Mouse (Mus musculus) T-helper 1 cell (primary cell): Measurements from ENCODE around the gene Eppin.
"Not testable (repeated sequence)": the region's sequence is repeated elsewhere in the genome, so short reads cannot be mapped to it uniquely, and the experiment has no call there.

Experiments
- in situ Hi-C: fragments of 300-600 bp; cut with MboI, MseI; formaldehyde crosslinking; loops from one replicate; pipeline ENCODE4 v1.15.1; 2025; ENCODE audit warnings: high pct_unique_total_duplicates

The Eppin gene

DNA sequence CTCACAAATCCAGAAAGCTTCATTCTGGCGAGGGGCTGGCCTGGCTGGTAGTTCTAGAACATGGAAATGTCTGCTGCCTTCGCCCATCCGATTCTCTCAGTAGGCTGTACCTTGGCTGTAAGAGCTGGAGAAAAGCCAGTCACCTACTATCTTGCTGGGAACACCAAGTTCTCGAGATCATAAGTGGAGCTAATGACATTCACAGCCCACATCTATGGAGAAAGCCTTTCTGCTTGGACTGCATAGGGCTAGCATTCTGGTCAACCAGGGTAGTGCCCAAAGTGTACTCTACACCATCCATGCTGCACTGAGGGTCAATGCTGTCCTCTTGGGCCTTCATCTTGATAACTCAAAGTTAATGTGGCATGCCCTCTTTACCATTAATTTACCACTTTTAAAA lies at the start of gene Eppin:
Gene Eppin, minus strand, starts transcription at position 101 of the 400 bp plus-strand sequence.
- in situ Hi-C loops: no loop called here

DNA sequence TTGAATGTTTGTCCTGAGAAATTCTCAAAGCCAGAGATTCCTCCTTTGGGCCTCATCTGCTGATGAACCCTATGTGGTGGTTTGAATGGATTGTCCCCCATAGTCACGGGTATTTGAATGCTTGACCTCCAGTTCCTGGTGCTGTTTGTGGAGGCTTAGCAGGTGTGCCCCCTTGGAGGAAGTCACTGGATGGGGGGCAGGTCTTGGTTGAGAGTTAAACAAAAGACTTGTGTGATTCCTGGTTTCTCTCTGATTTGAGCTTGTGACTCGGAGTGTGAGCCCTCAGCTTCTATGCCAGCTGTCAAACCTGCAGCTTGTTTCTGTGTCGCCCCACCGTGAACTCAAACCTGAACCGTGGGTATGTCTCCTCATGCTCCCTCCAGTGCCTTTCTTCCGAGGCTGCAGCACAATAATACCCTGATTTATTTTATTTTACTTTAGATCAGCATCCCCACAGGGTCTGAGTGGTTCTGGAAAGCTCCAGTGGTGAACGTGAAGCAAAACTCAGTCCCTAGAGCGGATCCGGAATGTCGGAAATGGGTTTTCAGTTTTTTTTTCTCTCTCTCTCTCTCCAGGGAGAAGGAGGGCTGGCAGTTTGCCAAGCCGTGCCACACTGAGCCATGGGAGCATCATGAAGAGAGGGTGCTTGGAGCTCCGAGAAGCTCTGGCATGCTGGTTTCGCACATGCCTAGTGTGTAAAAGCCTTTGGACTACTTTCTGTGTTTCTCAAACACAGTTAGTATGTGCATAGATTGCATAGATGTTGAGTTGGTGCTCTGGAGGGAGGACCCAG lies 48.7 kb upstream of the Eppin start:
- in situ Hi-C loops: no loop called here

DNA sequence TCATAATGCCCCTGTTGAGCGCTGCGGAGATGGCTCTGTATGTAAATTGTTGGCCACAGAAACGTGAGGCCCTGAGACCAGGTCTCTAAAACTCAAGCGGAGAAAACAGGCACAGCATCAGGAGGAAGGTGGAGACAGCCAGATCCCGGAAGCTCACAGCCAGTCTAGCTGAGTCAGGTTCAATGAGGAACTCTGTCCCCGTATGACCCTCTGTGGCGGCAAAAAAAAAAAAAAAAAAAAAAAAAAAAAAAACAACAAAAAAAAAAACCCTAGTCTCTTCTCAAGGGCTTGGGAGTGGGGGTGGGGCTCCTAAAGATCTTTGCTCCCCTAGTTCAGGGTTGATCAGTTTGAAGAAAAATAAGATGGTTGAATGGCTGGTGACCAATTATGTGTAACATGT lies 47.7 kb upstream of the Eppin start:
- in situ Hi-C loops: no loop called here

DNA sequence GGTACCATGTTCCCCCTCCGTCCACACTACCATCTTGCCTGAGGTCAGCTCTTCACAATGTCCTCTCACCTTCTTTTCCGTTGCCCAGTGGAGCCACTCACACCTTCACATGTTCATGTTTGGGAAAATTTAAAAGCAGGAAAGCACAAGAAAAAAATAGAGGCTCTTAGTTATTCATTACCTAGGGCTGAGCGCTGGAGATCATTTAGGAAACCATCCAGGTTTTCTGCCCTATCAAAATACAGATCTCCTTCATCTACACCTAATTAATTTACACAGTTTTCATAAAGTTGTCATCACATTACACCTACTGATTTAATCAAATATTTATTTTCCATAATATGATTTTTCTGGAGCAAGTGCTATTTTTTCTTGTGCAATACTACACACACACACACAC lies 45.3 kb upstream of the Eppin start, which contains the start of gene Wfdc16:
Gene Wfdc16, minus strand, starts transcription at position 101 of the 400 bp plus-strand sequence.
- in situ Hi-C loops: no loop called here

DNA sequence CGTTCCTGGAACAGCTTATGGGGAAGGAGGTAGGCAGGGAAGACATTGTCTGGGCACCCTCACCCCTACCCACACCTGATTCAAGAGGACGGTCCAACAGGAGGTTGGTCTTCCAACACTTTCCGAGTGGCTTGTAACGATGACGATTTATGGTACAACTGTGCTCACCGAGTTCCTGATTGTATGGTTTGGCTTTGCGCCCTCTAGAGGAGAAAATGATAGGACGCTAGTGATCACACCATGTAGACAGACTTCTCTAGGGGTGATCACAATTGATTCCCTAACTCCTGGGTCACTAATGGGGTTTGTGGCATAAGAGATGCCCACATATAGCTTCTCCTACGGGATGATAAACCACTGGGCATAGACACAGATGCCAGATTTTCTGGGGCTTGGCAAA lies 41.9 kb upstream of the Eppin start:
- in situ Hi-C loops: no loop called here

DNA sequence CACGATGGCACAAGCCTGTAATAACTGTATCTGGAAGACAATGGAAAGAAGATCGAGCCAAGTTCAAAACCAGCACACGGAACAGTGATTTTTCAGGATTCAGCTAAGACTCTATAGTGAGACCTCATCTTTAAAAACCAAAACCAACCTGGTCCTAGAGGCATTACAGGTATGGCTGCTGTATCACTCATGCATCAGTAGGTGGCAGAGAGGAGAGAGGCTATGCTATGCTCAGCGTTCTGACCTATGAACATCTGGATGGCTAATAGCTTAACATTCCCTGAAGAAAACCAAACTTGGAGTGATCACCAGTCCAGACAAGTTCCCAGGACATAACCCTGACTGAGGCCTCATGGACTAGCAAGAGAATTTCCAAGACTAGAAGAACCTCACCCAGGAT lies 28.4 kb upstream of the Eppin start:
- in situ Hi-C loops: no loop called here

DNA sequence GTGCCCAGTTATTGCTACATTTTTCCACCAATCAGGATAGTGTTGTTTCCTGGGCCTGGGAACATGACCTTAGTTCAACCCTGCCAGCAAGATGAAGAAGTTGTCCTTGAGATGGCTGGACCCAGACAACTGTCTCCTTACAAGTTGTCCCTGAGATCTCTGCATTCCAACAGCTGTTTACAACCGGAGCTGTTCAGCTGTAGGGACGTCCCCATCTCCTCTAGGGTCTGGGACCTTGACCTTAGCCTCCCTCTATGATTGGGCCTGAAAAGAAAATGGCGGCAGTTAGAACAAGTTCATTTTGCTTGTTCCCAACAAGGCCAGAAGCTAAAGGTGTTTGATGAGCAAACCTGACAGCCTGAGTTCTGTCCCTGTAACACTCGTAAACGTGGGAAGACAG lies 25.7 kb upstream of the Eppin start:
- in situ Hi-C loops: loop anchor here (5.0 kb wide), 1 partner anchor 37 kb away; no protein-coding TSS in a partner anchor

DNA sequence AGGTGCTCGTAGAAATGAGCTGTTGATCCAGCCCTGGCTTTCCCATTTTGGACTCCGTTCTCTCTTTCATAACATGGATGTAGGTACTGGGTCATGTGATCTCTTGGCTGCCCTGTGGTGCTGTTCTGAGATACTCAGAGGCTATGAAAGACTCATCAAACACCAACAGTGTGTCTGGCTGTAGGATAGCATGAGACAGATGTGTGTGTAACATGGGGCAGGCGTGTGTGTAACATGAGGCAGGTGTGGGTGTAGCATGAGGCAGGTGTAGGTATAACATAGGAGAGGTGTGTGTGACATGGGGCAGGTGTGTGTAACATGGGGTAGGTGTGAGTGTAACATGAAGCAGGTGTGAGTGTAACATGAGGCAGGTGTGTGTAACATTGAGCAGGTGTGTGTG lies 22.0 kb upstream of the Eppin start:
- in situ Hi-C loops: loop anchor here (5.0 kb wide), 1 partner anchor 33 kb away; no protein-coding TSS in a partner anchor

DNA sequence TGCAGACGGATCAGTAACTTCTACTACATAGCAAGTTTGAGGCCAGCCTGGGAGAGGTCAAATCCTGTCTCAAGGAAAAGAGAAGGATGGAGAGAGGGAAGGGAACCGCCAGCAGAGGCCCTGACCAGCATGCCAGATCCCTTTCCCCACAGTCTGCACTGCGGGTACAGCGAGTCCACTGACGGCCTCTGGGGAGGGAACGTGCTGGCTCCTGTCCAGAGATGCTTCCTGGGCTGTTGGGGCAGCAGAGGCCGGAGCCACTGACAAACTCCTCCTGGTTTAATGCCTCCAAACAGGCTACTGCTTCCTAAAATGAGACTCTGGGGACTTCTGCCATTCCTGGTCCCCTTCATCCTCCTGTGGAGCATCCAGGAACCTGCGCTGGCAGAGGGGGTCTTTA lies 20.1 kb upstream of the Eppin start, which contains the start of the genes Wfdc6b and Wfdc8:
Gene Wfdc6b, plus strand, starts transcription at position 52 of the 400 bp plus-strand sequence.
Gene Wfdc8, minus strand, starts transcription at position 156 of the 400 bp plus-strand sequence.
- in situ Hi-C loops: not testable (repeated sequence)

DNA sequence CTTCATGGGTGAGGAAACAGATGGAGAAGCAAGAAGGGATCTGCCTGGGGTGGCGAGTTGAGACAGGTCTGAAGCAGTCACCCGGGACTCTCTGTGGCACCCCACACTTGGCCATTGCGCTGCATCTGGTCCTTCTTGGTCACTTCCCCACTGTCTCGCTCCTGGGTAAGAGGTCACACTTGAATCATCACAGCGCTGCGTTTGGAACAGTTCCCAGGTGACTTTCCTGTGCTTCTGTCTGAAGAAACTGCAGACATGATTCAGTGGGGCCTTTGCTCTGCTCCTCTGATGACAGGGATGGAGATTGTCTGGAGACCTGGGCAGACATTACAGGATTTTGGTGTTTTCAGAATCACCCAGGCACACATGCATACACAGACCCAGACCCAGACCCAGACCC lies 15.4 kb upstream of the Eppin start:
- in situ Hi-C loops: no loop called here

DNA sequence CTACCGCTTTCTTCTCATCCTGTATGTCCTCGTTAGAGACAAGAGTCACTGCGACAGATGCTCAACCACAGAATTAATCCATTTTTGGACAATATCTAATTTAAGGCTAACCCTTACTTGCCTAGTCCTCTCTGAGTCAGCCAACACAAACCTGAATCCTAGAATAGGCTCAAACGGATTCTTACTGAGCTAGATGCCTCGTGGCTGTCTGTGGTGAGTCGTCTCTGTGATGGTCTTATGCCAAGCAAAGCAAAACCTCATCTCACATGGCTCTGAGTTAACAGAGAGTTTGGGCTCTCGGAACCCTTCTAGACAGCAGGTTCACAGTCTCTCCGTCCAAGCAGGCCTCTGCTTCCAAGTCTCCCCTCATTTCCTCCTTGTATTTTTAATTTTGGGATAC lies 11.0 kb upstream of the Eppin start:
- in situ Hi-C loops: no loop called here

DNA sequence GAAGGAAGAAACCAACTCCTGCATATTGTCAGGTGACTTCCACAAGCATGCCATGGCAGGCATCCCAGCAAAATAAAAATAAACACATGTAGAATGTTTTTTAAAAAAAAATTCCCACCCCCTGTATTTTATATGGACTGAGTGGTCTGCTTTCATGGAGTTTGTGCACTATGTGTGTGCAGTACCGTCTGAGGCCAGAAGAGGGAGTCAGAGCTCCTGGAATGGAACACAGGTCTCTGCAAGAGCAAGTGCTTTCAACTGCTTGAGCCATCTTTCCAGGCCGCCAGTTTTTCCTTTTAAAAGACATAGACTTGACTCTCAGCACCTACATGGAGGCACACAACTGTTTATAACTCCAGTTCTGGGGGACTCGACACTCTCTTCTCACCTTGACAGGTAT lies 10.1 kb upstream of the Eppin start:
- in situ Hi-C loops: no loop called here

DNA sequence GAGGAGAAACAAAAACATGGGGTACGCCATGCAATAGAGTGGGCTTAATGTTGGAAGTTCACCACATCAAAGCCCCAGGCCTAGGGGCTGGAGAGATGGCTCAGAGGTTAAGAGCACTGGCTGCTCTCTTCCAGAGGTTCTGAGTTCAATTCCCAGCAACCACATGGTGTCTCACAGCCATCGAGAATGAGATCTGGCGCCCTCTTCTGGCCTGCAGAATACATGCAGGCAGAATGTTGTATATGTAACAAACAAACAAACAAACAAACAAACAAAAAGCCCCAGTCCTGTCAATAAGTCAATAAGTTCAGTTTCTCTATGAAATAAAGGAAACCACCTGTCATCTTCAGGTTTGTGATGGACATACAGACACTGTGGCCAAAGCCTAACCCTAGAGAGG lies 6.8 kb upstream of the Eppin start:
- in situ Hi-C loops: no loop called here

DNA sequence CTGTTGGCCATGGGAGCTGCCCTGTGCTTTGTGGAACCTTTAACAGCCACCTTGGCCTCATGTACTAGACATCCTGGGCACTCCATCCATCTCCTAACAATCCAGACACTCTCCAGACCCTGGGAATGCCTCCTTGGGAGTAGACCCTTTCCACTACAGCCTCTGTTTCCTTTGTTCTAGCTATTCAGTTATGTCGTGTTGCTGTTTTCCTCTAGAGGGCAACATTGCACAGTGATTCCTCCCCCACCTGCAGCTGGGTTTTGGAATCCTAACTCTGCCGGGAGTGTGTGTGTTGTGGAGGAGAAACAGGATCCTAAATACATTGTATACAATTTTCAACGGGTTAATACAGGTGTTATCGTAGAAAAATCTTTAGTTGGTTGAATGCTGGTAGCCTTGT lies 1.4 kb downstream of the Eppin start:
- in situ Hi-C loops: no loop called here

DNA sequence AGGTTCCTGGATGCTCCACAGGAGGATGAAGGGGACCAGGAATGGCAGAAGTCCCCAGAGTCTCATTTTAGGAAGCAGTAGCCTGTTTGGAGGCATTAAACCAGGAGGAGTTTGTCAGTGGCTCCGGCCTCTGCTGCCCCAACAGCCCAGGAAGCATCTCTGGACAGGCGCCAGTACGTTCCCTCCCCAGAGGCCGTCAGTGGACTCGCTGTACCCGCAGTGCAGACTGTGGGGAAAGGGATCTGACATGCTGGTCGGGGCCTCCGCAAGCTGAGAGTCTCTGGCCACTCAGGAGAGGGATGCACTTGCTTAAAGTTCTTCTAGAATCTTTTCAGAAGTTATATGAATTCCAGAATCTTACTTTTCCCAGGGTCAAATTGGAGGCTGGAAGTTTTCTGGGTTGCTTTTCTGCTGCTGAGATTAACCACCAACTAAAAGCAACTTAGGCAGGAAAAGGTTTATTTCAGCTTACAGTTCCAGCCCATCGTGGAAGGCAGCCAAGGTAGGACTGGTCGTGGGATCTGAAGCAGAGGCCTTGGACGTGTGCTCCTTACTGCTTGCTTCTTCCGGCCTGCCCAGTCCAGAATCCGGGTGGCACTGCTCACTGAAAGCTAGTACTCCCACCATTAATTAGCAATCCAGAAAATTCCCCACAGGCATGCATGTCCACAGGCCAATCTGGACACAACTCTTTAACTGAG lies 8.2 kb downstream of the Eppin start, which contains the start of gene Wfdc6a:
Gene Wfdc6a, minus strand, starts transcription at position 423 of the 701 bp plus-strand sequence.
- in situ Hi-C loops: not testable (repeated sequence)

DNA sequence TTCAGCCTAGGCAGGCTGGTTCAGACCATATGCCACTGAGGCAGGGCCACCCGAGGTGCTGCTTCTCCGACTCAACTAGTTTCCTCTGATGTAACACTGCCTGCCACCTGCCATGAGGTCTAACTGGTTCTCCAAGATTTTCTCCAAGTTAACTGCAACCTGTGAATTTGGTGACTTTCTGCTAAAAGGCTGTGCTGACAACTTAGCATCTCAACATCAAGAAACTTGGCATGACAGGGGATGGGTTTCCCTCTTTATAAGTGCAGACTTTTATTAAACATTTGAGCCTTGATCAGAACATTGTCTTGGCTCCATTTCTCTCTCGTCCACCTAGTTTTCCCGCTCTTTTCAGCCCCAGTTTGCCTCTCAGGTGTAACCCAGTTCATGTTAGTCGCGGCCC lies 20.0 kb downstream of the Eppin start, which contains the start of gene Spint3:
Gene Spint3, minus strand, starts transcription at position 101 of the 400 bp plus-strand sequence.
- in situ Hi-C loops: not testable (repeated sequence)

DNA sequence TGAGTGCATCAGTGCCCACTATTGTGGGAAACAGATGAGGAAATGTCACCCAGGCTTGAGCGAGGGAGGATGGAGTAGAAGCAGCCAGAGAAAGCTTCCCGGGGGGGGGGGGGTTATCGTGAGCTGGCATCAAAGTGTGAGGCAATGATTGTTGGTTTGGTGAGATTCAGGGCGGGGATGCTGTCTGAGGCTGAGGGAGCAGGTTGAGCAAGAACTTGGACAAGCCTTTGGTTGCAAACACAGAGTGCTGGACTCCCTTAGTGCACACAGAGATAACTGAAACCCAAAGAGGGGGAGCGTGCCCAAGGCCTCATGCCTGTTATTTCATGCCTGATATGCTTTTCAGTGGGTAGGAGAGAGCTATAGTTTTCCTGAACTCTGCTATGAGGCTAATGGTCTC lies 25.9 kb downstream of the Eppin start:
- in situ Hi-C loops: no loop called here

DNA sequence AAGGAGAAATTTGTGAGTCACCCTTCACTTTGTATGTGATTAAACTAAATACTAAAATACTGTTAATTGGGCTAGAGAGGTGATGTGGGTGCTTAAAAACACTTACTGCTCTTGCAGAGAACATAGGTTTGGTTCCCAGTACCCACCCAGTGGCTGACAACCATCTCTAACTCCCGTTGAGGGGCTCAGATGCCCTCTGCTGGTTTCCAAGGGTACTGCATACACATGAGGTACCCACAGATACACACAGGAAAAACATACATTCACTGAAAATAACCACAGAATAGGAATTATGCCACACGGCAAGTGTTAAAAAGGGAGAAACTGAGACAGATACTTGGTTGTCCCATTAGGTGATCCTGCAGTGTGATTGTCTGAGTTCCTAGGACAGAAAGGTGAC lies 26.4 kb downstream of the Eppin start:
- in situ Hi-C loops: no loop called here

DNA sequence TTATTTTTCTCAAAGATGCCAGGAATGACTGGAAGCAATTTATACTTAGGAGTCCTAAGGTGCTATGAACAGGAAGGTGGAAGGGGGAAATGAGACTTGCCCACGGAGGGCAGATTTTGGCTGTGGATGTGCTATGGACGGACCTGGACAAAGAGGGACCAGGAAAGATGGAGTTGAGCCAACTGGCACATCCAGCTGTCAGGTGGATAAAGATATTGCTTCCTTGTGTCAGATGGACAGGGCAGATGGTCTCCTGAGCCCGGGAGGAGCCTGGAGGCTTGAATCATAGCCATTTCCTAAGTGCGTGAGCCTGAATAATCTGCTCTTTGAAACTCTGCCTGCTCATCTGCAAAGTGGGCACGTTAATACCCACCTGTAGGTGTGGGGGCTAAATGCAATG lies 29.0 kb downstream of the Eppin start:
- in situ Hi-C loops: no loop called here

DNA sequence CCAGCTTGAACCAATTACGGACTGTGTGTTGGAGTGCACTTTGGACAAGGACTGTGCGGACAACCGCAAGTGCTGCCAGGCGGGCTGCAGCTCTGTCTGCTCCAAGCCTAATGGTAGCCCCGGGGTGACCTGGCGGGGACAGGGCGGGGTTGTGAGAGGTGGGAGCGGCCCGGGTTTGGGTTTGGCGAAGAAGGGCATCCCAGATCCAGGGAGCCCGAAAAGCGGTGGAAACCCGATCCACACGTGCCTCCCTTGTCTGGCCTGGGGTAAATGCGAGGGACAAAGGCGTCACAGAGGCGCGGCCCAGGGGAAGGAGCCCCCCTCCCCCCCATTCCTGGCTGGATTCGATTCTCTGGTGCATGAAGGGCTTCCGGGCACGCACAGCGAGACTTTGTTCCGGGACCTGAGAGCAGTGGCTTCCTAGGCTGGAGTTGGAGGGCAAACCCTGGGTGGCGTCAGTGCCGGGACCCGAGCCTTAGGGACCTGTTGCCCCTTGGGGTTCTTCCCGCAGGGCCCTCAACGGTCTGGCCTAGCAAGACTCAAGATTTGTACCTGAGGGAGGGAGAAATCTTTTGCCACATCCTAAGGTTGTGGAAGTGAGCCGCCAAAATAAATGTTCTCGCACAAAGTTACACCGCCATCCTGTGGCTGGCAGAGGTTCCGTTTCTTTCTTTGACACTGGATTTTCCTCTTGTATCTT lies 29.9 kb downstream of the Eppin start:
- in situ Hi-C loops: no loop called here

DNA sequence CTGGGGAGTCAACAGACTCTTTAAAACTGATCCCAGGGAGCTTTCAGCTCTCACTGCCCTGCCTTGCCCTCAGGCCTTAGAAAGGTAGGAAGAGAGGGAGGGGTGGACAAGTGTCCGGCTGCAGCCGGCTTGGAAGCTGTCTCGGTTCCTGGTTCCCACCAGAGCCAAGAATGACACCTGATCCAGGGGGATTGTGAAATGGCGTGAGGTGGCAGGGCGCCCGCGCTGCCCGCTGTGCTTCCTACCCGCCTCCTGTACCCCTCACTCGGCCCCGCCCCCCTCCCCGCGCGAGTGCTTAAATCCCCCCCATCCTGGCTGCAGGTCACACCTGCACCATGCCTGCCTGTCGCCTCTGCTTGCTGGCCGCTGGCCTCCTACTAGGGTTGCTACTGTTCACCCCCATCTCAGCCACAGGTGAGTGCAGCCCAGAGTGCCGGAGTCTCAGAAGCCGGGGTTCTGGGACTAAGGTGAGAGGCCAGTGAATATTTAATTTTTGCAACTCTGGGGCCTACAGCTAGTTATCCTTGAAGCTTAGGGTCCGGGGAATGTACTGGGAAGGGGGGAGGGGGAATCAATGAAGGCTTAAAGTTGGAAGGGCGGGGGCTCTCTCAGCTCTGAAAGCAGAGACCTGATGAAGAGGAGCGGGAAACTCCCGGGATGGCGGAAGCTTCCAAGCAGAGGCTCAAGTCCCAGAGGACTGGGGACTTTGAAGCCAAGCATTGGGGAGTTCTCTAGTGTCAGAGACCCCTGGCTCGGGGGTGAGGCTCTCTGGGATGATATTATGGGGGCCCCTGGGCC lies 30.8 kb downstream of the Eppin start, which contains the start of gene Wfdc2:
Gene Wfdc2, plus strand, starts transcription at position 23 of the 798 bp plus-strand sequence.
- in situ Hi-C loops: no loop called here
